Mouse (Mus musculus): ENCODE measurements at regions not wholly inside any gene's neighbourhood (a gene's known extent, or its start where the extent isn't known, plus 50 kb on each side); places are given as distances from the start of the nearest gene placed in this dataset.

- no peak overlapping the region for H3K4me2 ChIP-seq
- 11% methylated on average over 6 of the region's 6 CpGs for WGBS (ENCODE audit: insufficient replicate concordance)
- ATAC-seq (replicated peaks; ENCODE audit: insufficient number of reproducible peaks, low FRiP score, low TSS enrichment): no peak
- no peak overlapping the region for H3K27ac ChIP-seq (ENCODE audit: low read depth, low read length)
- no peaks in the 10 kb centered on the region for H3K9me3 ChIP-seq (replicated peaks; ENCODE audit: control insufficient read depth, low read length)
- no peak overlapping the region for H3K4me3 ChIP-seq (ENCODE audit: low read depth, low read length)
- no peaks in the 10 kb centered on the region for H3K27me3 ChIP-seq (ENCODE audit: control insufficient read depth, insufficient read depth, low read length)
- H3K9ac ChIP-seq (ENCODE audit: low read depth, low read length): no peak overlapping the region
- no peaks in the 10 kb centered on the region for H3K36me3 ChIP-seq (ENCODE audit: control insufficient read depth, insufficient read depth, low read length)
- no peaks in the 10 kb centered on the region for H3K4me1 ChIP-seq (ENCODE audit: control insufficient read depth, insufficient read depth, low read length)
Measured at GRCm38 (mm10) chr16:97263451-97263850, 92.9 kb upstream of the Dscam start.

DNA sequence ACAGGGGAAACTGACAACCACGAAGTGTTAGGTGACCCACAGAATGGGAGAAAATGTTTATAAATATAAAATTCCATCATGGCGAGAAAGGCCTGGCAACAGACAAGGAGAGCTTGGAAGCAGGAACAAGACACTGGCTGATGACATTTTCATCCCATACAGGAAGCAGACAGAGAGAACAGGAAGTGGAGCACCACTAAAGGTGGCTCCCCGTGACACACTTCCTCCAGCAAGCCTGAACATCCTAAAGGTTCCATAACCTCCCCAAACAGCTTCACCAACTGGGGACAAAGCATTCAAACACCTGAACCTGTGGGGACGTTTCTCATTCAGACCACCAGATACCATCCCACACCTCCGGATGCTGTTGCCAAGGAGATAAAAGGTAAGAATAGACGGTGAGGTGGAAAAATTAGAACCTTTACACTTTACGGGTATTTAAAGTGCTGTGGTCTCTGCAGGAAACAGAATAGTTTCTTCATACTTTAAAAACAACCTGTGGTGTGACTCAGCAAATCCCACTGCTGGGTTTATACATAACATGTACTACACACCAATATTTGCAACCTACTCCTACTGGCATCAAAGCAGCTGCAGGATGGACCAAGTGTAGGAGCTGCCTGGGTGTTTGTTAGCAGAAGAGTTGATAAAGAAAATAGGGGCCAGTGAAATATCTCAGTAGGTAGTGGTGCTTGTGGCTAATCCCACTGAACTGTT lies 86.0 kb upstream of the Bace2 start:
- WGBS (ENCODE audit: insufficient replicate concordance): 82% methylated on average over 7 of the region's 7 CpGs
- no peaks in the 10 kb centered on the region for H3K27me3 ChIP-seq (ENCODE audit: control insufficient read depth, insufficient read depth, low read length)
- no peak overlapping the region for H3K4me2 ChIP-seq
- no peaks in the 10 kb centered on the region for H3K36me3 ChIP-seq (ENCODE audit: control insufficient read depth, insufficient read depth, low read length)
- no peak overlapping the region for H3K27ac ChIP-seq (ENCODE audit: low read depth, low read length)
- H3K4me3 ChIP-seq (ENCODE audit: low read depth, low read length): no peak overlapping the region
- no peak overlapping the region for H3K9ac ChIP-seq (ENCODE audit: low read depth, low read length)
- ATAC-seq (replicated peaks; ENCODE audit: insufficient number of reproducible peaks, low FRiP score, low TSS enrichment): no peak
- no peaks in the 10 kb centered on the region for H3K4me1 ChIP-seq (ENCODE audit: control insufficient read depth, insufficient read depth, low read length)
- no peaks in the 10 kb centered on the region for H3K9me3 ChIP-seq (replicated peaks; ENCODE audit: control insufficient read depth, low read length)

DNA sequence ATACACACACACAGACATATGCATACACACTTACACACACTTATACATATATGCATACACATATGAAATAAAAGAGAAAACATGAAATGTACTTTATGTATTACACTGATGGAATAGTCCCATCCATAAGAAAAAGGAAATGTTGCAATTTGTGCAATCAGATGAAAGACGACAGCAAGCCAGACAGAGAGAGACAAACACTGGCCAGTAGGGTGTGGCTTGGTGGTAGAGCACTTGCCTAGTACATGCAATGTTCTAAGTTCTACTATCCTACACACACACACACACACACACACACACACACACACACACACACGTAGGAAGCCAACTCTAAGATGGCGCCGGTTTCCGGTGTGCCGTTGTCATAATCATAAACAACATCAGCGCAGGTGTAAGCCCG lies 85.3 kb upstream of the Bace2 start:
- Histone ChIP-seq H3K36me3 (ENCODE audit: control insufficient read depth, insufficient read depth, low read length) (no peaks in the 10 kb centered on the region), H3K9me3 (replicated peaks; ENCODE audit: control insufficient read depth, low read length) (no peaks in the 10 kb centered on the region), H3K4me2 (no peak overlapping the region), H3K27me3 (ENCODE audit: control insufficient read depth, insufficient read depth, low read length) (no peaks in the 10 kb centered on the region), H3K4me1 (ENCODE audit: control insufficient read depth, insufficient read depth, low read length) (no peaks in the 10 kb centered on the region), H3K4me3 (ENCODE audit: low read depth, low read length) (no peak overlapping the region), H3K27ac (ENCODE audit: low read depth, low read length) (no peak overlapping the region), H3K9ac (ENCODE audit: low read depth, low read length) (no peak overlapping the region)
- WGBS (ENCODE audit: insufficient replicate concordance): 84% methylated on average over 8 of the region's 8 CpGs
- ATAC-seq (replicated peaks; ENCODE audit: insufficient number of reproducible peaks, low FRiP score, low TSS enrichment): no peak

GRCm38 (mm10) chr16:97272035-97272631 lies 84.4 kb upstream of the Bace2 start:
- Histone ChIP-seq H3K4me3 (ENCODE audit: low read depth, low read length) (no peak overlapping the region), H3K9me3 (replicated peaks; ENCODE audit: control insufficient read depth, low read length) (no peaks in the 10 kb centered on the region), H3K9ac (ENCODE audit: low read depth, low read length) (no peak overlapping the region), H3K27ac (ENCODE audit: low read depth, low read length) (no peak overlapping the region), H3K4me2 (peak overlapping the region; percentile 27), H3K27me3 (ENCODE audit: control insufficient read depth, insufficient read depth, low read length) (no peaks in the 10 kb centered on the region), H3K36me3 (ENCODE audit: control insufficient read depth, insufficient read depth, low read length) (no peaks in the 10 kb centered on the region), H3K4me1 (ENCODE audit: control insufficient read depth, insufficient read depth, low read length) (no peaks in the 10 kb centered on the region)
- WGBS (ENCODE audit: insufficient replicate concordance): 12% methylated on average over 12 of the region's 12 CpGs
- no peak for ATAC-seq (replicated peaks; ENCODE audit: insufficient number of reproducible peaks, low FRiP score, low TSS enrichment)

DNA sequence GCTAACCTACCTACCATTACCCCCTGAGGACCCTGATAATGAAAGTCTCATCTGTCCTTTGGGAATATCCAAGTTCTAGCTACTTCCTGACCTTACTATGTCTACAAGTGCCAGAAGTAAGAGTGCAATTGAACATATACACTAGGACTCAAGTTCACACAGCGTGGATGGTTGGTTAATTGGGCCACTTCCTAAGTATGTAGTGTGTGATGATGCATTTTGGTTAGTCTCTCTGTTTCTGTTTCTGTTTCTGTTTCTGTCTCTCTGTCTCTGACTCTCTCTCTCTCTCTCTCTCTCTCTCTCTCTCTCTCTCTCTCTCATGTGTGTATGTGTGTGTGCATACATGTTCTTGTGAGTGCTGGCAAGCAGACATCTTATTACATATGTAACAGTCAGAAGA lies 77.6 kb upstream of the Bace2 start:
- WGBS (ENCODE audit: insufficient replicate concordance): 67% methylated on average over 1 of the region's 1 CpGs
- ATAC-seq (replicated peaks; ENCODE audit: insufficient number of reproducible peaks, low FRiP score, low TSS enrichment): no peak
- no peaks in the 10 kb centered on the region for H3K4me1 ChIP-seq (ENCODE audit: control insufficient read depth, insufficient read depth, low read length)
- H3K9me3 ChIP-seq (replicated peaks; ENCODE audit: control insufficient read depth, low read length): no peaks in the 10 kb centered on the region
- H3K27ac ChIP-seq (ENCODE audit: low read depth, low read length): no peak overlapping the region
- no peaks in the 10 kb centered on the region for H3K27me3 ChIP-seq (ENCODE audit: control insufficient read depth, insufficient read depth, low read length)
- no peak overlapping the region for H3K9ac ChIP-seq (ENCODE audit: low read depth, low read length)
- no peaks in the 10 kb centered on the region for H3K36me3 ChIP-seq (ENCODE audit: control insufficient read depth, insufficient read depth, low read length)
- no peak overlapping the region for H3K4me2 ChIP-seq
- no peak overlapping the region for H3K4me3 ChIP-seq (ENCODE audit: low read depth, low read length)

GRCm38 (mm10) chr16:97281615-97282110 lies 74.9 kb upstream of the Bace2 start:
- no peaks in the 10 kb centered on the region for H3K36me3 ChIP-seq (ENCODE audit: control insufficient read depth, insufficient read depth, low read length)
- H3K27me3 ChIP-seq (ENCODE audit: control insufficient read depth, insufficient read depth, low read length): no peaks in the 10 kb centered on the region
- WGBS (ENCODE audit: insufficient replicate concordance): 82% methylated on average over 7 of the region's 7 CpGs
- no peak overlapping the region for H3K27ac ChIP-seq (ENCODE audit: low read depth, low read length)
- H3K4me3 ChIP-seq (ENCODE audit: low read depth, low read length): no peak overlapping the region
- H3K9me3 ChIP-seq (replicated peaks; ENCODE audit: control insufficient read depth, low read length): no peaks in the 10 kb centered on the region
- H3K4me2 ChIP-seq: no peak overlapping the region
- ATAC-seq (replicated peaks; ENCODE audit: insufficient number of reproducible peaks, low FRiP score, low TSS enrichment): no peak
- H3K4me1 ChIP-seq (ENCODE audit: control insufficient read depth, insufficient read depth, low read length): no peaks in the 10 kb centered on the region
- no peak overlapping the region for H3K9ac ChIP-seq (ENCODE audit: low read depth, low read length)

- no peak overlapping the region for H3K27ac ChIP-seq (ENCODE audit: low read depth, low read length)
- ATAC-seq (replicated peaks; ENCODE audit: insufficient number of reproducible peaks, low FRiP score, low TSS enrichment): no peak
- H3K4me1 ChIP-seq (ENCODE audit: control insufficient read depth, insufficient read depth, low read length): no peaks in the 10 kb centered on the region
- 84% methylated on average over 9 of the region's 9 CpGs for WGBS (ENCODE audit: insufficient replicate concordance)
- no peak overlapping the region for H3K4me2 ChIP-seq
- no peak overlapping the region for H3K9ac ChIP-seq (ENCODE audit: low read depth, low read length)
- no peaks in the 10 kb centered on the region for H3K27me3 ChIP-seq (ENCODE audit: control insufficient read depth, insufficient read depth, low read length)
- H3K9me3 ChIP-seq (replicated peaks; ENCODE audit: control insufficient read depth, low read length): no peaks in the 10 kb centered on the region
- no peaks in the 10 kb centered on the region for H3K36me3 ChIP-seq (ENCODE audit: control insufficient read depth, insufficient read depth, low read length)
- no peak overlapping the region for H3K4me3 ChIP-seq (ENCODE audit: low read depth, low read length)
Measured at GRCm38 (mm10) chr16:97282943-97283342, 73.6 kb upstream of the Bace2 start.

DNA sequence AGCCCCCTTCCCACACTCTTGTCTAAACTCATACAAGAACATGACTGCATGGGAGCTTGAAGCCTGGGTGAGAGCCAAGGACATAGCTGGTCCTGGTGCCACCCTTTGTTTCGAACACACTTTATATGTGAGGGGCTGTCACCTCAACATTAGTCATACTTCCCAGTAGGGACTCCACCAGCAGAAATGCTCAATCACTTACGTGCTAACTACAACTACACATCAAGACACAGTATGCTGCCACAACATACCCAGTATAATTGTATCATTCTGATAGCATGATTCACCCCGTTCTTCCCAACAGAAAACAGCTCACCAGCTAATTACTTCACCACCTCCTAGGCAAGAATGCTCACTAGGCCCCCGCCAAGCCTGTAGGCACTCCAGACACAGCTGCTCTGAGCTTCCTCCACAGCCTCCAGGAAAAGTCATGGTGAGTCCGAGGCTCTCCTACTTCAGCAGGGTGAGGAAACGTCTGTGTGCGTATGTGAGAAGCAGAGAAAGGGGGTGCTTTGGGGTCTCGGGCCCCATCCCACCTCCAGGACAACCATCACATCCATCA lies 70.6 kb upstream of the Bace2 start:
- Histone ChIP-seq H3K9me3 (replicated peaks; ENCODE audit: control insufficient read depth, low read length) (no peaks in the 10 kb centered on the region), H3K27ac (ENCODE audit: low read depth, low read length) (no peak overlapping the region), H3K4me2 (no peak overlapping the region), H3K4me1 (ENCODE audit: control insufficient read depth, insufficient read depth, low read length) (no peaks in the 10 kb centered on the region), H3K27me3 (ENCODE audit: control insufficient read depth, insufficient read depth, low read length) (no peaks in the 10 kb centered on the region), H3K36me3 (ENCODE audit: control insufficient read depth, insufficient read depth, low read length) (no peaks in the 10 kb centered on the region), H3K9ac (ENCODE audit: low read depth, low read length) (no peak overlapping the region), H3K4me3 (ENCODE audit: low read depth, low read length) (no peak overlapping the region)
- ATAC-seq (replicated peaks; ENCODE audit: insufficient number of reproducible peaks, low FRiP score, low TSS enrichment): no peak
- WGBS (ENCODE audit: insufficient replicate concordance): 76% methylated on average over 8 of the region's 8 CpGs

All from heart, embryonic 11.5 days (tissue).